Mouse (Mus musculus) liver, embryonic 13.5 days (tissue): ENCODE measurements around the gene Fam208b. TPM values are rescaled to one million over a fixed set of nuclear protein-coding genes. Genes with fewer than 3 reads are reported as not detected.
"Not testable (repeated sequence)": the region's sequence is repeated elsewhere in the genome, so short reads cannot be mapped to it uniquely, and the experiment has no call there.

Source experiments
- ATAC-seq: fragments of 200-750 bp; cut with Nextera tagmentation; 2 replicates; pipeline ENCODE4 v1.8.0; 2017; ENCODE audit warnings: low read depth, mild to moderate bottlenecking, moderate number of reproducible peaks, moderate library complexity
- DNase-seq: peaks from one replicate; pipeline ENCODE4 v3.0.0; 2022
- H3K27ac ChIP-seq: fragments of 300-500 bp; sonication (generic); 2 replicates; pipeline ENCODE4 v1.5.1; 2015; ENCODE audit warnings: moderate library complexity, mild to moderate bottlenecking, inconsistent platforms
- H3K27me3 ChIP-seq: fragments of 300-500 bp; sonication (generic); 2 replicates; pipeline ENCODE4 v1.6.1; 2015; ENCODE audit warnings: mild to moderate bottlenecking, inconsistent platforms
- H3K36me3 ChIP-seq: fragments of 300-500 bp; sonication (generic); 2 replicates; pipeline ENCODE4 v1.6.1; 2015; ENCODE audit warnings: mild to moderate bottlenecking, inconsistent platforms
- H3K4me1 ChIP-seq: fragments of 300-500 bp; sonication (generic); replicated peaks from 2 replicates; pipeline ENCODE4 v1.6.1; 2015; ENCODE audit warnings: inconsistent platforms
- H3K4me2 ChIP-seq: fragments of 300-500 bp; sonication (generic); 2 replicates; pipeline ENCODE4 v1.6.1; 2015; ENCODE audit warnings: inconsistent platforms, mild to moderate bottlenecking, moderate library complexity
- H3K4me3 ChIP-seq: fragments of 300-500 bp; sonication (generic); replicated peaks from 2 replicates; pipeline ENCODE4 v1.5.1; 2015; ENCODE audit warnings: mild to moderate bottlenecking, inconsistent platforms
- H3K9ac ChIP-seq: fragments of 300-500 bp; sonication (generic); 2 replicates; pipeline ENCODE4 v1.6.1; 2015; ENCODE audit warnings: mild to moderate bottlenecking, inconsistent platforms
- H3K9me3 ChIP-seq: fragments of 300-500 bp; sonication (generic); replicated peaks from 2 replicates; pipeline ENCODE4 v1.6.1; 2016; ENCODE audit warnings: inconsistent platforms
- WGBS: fragments of 180-500 bp; shearing (Covaris S2); methylation state at CpG from one replicate; pipeline ENCODE4 v1.1.7; 2015; ENCODE audit not compliant: insufficient replicate concordance; 5-methylcytosine and 5-hydroxymethylcytosine counted together
- polyA plus RNA-seq: library from polyadenylated mRNA; unstranded; fragments of >200 nt; fragmentation: Nextera tagmentation; extraction: Ambion mirVana; gene quantifications from 2 replicates; pipeline ENCODE4 v1.2.1, GENCODE M21; 2015

The Fam208b gene
- polyA plus RNA-seq, 1 experiment from 2014 or later: 3.3 TPM

- Histone ChIP-seq H3K4me1 (peaks cover 17% of the 10 kb centered on the region), H3K4me2 (no peak overlapping the region), H3K4me3 (no peak overlapping the region), H3K36me3 (no peaks in the 10 kb centered on the region), H3K27ac (no peak overlapping the region), H3K9me3 (no peaks in the 10 kb centered on the region), H3K9ac (no peak overlapping the region), H3K27me3 (no peaks in the 10 kb centered on the region)
- 72% methylated on average over 4 of the region's 4 CpGs for WGBS
- DNase-seq (no peak), ATAC-seq (no peak)
Measured at GRCm38 (mm10) chr13:3534146-3534545, 76.8 kb downstream of the Fam208b start.

GRCm38 (mm10) chr13:3532451-3532850, 78.5 kb downstream of the Fam208b start:
- H3K4me2 ChIP-seq: no peak overlapping the region
- no peaks in the 10 kb centered on the region for H3K9me3 ChIP-seq
- no peaks in the 10 kb centered on the region for H3K36me3 ChIP-seq
- DNase-seq (no peak), ATAC-seq (no peak)
- H3K27ac ChIP-seq: no peak overlapping the region
- no peaks in the 10 kb centered on the region for H3K27me3 ChIP-seq
- no peak overlapping the region for H3K9ac ChIP-seq
- H3K4me3 ChIP-seq: no peak overlapping the region
- 38% methylated on average over 4 of the region's 4 CpGs for WGBS
- H3K4me1 ChIP-seq: peaks cover 14% of the 10 kb centered on the region

GRCm38 (mm10) chr13:3531692-3532320, 79.1 kb downstream of the Fam208b start:
- WGBS: 52% methylated on average over 10 of the region's 10 CpGs
- no peak overlapping the region for H3K4me2 ChIP-seq

GRCm38 (mm10) chr13:3531176-3531575, 79.7 kb downstream of the Fam208b start:
- H3K27me3 ChIP-seq, ATAC-seq, H3K9me3 ChIP-seq, H3K4me1 ChIP-seq, H3K36me3 ChIP-seq, H3K9ac ChIP-seq, H3K27ac ChIP-seq, DNase-seq, H3K4me3 ChIP-seq, H3K4me2 ChIP-seq: not testable (repeated sequence)
- WGBS: 72% methylated on average over 2 of the region's 2 CpGs

More at GRCm38 (mm10) chr13:3531692-3532320, 79.1 kb downstream of the Fam208b start:
- Histone ChIP-seq H3K4me3 (no peak overlapping the region), H3K27ac (no peak overlapping the region), H3K36me3 (no peaks in the 10 kb centered on the region), H3K9me3 (no peaks in the 10 kb centered on the region), H3K9ac (no peak overlapping the region), H3K4me1 (peaks cover 7% of the 10 kb centered on the region), H3K27me3 (no peaks in the 10 kb centered on the region)
- ATAC-seq: peak; percentile 45; the same call in 1 of the 2 replicates
- peak; percentile 33 for DNase-seq

GRCm38 (mm10) chr13:3530451-3530850, 80.5 kb downstream of the Fam208b start:
- DNase-seq (no peak), ATAC-seq (no peak)
- Histone ChIP-seq H3K4me3 (no peak overlapping the region), H3K36me3 (no peaks in the 10 kb centered on the region), H3K9ac (no peak overlapping the region), H3K4me1 (peaks cover 3% of the 10 kb centered on the region; the same call in 1 of the 2 replicates), H3K9me3 (no peaks in the 10 kb centered on the region), H3K27me3 (no peaks in the 10 kb centered on the region), H3K4me2 (no peak overlapping the region), H3K27ac (no peak overlapping the region)
- WGBS: 36% methylated on average over 3 of the region's 3 CpGs

GRCm38 (mm10) chr13:3526328-3526727, 84.6 kb downstream of the Fam208b start:
- no peak for ATAC-seq
- H3K9ac ChIP-seq: no peak overlapping the region
- H3K27ac ChIP-seq: no peak overlapping the region
- H3K4me3 ChIP-seq: no peak overlapping the region
- no peaks in the 10 kb centered on the region for H3K4me1 ChIP-seq
- no peak overlapping the region for H3K4me2 ChIP-seq
- WGBS: 38% methylated on average over 8 of the region's 8 CpGs
- no peaks in the 10 kb centered on the region for H3K9me3 ChIP-seq
- DNase-seq: no peak
- no peaks in the 10 kb centered on the region for H3K36me3 ChIP-seq
- no peaks in the 10 kb centered on the region for H3K27me3 ChIP-seq

GRCm38 (mm10) chr13:3525611-3526051, 85.3 kb downstream of the Fam208b start:
- Histone ChIP-seq H3K27me3 (no peaks in the 10 kb centered on the region), H3K4me2 (no peak overlapping the region), H3K36me3 (no peaks in the 10 kb centered on the region), H3K9me3 (no peaks in the 10 kb centered on the region), H3K9ac (no peak overlapping the region), H3K4me1 (no peaks in the 10 kb centered on the region), H3K4me3 (no peak overlapping the region), H3K27ac (no peak overlapping the region)
- no peak for ATAC-seq
- WGBS: 50% methylated on average over 4 of the region's 4 CpGs
- DNase-seq: no peak

GRCm38 (mm10) chr13:3523946-3524345, 87.0 kb downstream of the Fam208b start:
- H3K4me2 ChIP-seq: no peak overlapping the region
- 76% methylated on average over 1 of the region's 1 CpGs for WGBS

GRCm38 (mm10) chr13:3523459-3523858, 87.4 kb downstream of the Fam208b start:
- Histone ChIP-seq H3K27ac (no peak overlapping the region), H3K27me3 (no peaks in the 10 kb centered on the region), H3K36me3 (no peaks in the 10 kb centered on the region), H3K4me1 (no peaks in the 10 kb centered on the region), H3K4me2 (no peak overlapping the region), H3K4me3 (no peak overlapping the region), H3K9me3 (no peaks in the 10 kb centered on the region), H3K9ac (no peak overlapping the region)
- 55% methylated on average over 6 of the region's 6 CpGs for WGBS
- DNase-seq (no peak), ATAC-seq (no peak)

More at GRCm38 (mm10) chr13:3523946-3524345, 87.0 kb downstream of the Fam208b start:
- ATAC-seq: no peak
- no peaks in the 10 kb centered on the region for H3K9me3 ChIP-seq
- H3K27me3 ChIP-seq: no peaks in the 10 kb centered on the region
- no peaks in the 10 kb centered on the region for H3K36me3 ChIP-seq
- no peak overlapping the region for H3K4me3 ChIP-seq
- DNase-seq: no peak
- no peaks in the 10 kb centered on the region for H3K4me1 ChIP-seq
- H3K27ac ChIP-seq: no peak overlapping the region
- H3K9ac ChIP-seq: no peak overlapping the region

- H3K4me2 ChIP-seq, H3K27ac ChIP-seq, ATAC-seq, H3K4me1 ChIP-seq, H3K27me3 ChIP-seq, H3K4me3 ChIP-seq, H3K36me3 ChIP-seq, H3K9me3 ChIP-seq, DNase-seq, H3K9ac ChIP-seq: not testable (repeated sequence)
- 12% methylated on average over 1 of the region's 1 CpGs for WGBS
Measured at GRCm38 (mm10) chr13:3519994-3520393, 90.9 kb downstream of the Fam208b start.

- 13% methylated on average over 4 of the region's 4 CpGs for WGBS
- not testable (repeated sequence) for H3K36me3 ChIP-seq, H3K4me2 ChIP-seq, H3K9me3 ChIP-seq, H3K4me1 ChIP-seq, H3K27ac ChIP-seq, ATAC-seq, H3K27me3 ChIP-seq, H3K4me3 ChIP-seq, H3K9ac ChIP-seq, DNase-seq
Measured at GRCm38 (mm10) chr13:3519357-3519756, 91.6 kb downstream of the Fam208b start.
